Mouse (Mus musculus) testis, postnatal 10 days (tissue): ENCODE results near the gene Pitpnc1.

Experiments used
- DNase-seq: peaks from one replicate; pipeline ENCODE4 v3.0.0; 2021; ENCODE audit warnings: low spot score

Gene Pitpnc1

DNA sequence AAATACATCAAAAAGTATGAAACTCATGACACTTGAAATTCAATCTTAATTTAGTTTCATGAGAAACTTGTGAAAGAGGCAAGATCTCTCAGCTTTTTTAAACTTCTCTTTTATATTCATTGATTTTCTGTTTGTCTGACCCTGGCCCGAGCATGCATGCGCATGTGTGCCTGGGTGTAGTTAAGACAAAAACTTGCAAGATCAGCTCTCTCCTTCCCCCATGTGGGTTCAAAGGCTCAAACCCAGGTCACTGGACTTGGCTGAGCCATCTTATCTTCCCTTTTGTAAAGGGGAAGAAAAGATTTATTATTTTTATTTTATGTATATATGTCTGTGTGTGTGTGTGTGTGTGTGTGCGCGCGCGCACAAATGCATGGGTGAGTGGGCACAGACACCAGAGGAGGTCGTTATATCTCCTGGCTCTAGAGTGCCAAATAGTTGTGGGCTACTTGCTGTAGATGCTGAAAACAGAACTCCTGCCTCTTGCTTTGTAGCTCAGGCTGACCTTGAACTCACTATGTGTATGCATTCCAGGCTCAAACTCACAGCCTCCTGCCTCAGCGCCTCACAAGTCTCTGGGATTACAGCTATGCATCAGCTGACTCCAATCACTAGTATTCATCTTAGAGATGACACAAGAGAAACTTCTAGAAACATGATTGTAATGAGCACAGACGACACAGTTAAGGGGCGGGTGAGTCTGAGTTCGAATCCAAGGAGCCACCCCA, 64.7 kb downstream of the Pitpnc1 start:
- no peak for DNase-seq

GRCm38 (mm10) chr11:107403309-107403708, 67.2 kb downstream of the Pitpnc1 start:
- DNase-seq: no peak

GRCm38 (mm10) chr11:107401839-107402590, 68.5 kb downstream of the Pitpnc1 start:
- no peak for DNase-seq

- no peak for DNase-seq
Observed at GRCm38 (mm10) chr11:107400826-107401225, 69.7 kb downstream of the Pitpnc1 start.

GRCm38 (mm10) chr11:107400005-107400404, 70.5 kb downstream of the Pitpnc1 start:
- DNase-seq: no peak

DNA sequence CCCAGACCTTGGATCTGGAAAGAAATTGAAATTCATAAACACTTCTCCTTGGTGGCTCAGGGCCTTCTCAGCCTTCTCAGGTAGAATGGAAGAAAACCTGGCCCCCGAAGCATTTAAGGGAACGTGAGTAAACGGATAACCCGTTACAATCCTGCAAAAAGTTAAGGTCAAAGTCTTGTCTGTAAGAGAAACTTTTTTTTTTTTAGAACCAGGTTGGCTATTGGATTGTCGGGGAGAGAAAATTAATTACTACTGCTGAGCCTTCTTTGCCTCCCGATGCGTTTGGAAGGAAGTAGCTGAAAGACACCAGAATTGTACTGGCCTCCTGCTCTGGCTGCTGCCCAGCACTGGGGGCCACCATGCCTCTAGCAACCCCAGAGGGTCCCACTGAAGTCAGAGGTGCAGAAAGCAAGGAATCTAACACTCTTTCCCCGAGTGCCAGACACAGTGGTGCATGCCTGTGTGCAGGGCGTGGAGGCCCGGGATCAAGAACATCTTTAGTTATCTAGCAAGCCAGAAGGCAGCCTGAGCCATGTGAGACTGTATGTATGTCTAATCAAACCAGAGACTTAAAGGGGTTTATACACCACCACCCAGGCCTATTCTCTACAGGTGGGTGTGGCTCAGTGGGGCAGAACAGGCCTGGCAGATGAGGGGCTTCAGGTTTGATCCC, 73.0 kb downstream of the Pitpnc1 start:
- DNase-seq: no peak

DNA sequence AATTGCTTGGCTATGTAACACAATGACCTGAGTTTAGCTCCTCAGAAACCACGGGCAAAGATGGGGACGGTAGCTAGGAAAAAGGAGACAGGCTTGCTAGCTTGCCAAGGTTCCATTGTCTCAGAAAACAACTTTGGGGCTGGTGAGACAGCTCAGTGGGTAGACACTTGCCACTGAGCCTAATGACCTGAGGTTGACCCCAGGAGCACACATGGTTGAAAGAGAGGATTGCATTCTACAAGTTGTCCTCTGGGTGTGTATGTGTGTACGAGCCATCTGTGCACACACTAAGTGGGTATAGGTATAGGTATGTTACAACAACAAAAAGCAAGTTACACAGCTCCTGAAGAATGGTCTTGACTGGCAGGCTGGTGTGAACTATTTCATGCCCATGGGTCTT, 76.3 kb downstream of the Pitpnc1 start:
- DNase-seq: no peak

DNA sequence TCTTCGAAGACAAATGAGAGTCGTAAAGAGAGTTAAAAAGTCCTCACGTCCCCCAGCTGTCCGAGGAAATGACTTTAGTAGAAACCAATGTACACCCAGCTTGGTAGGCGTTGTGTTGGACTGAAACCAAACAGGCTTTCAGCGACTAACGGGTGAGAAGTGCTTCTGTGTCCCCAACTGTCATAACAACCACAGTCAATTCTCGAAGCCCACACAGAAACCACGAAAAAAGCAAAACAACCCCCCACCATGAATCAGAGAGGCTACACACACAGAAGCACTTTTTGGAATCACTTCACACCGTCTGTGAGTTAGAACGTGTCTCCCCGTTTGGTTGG, 76.7 kb downstream of the Pitpnc1 start:
- DNase-seq: no peak

DNA sequence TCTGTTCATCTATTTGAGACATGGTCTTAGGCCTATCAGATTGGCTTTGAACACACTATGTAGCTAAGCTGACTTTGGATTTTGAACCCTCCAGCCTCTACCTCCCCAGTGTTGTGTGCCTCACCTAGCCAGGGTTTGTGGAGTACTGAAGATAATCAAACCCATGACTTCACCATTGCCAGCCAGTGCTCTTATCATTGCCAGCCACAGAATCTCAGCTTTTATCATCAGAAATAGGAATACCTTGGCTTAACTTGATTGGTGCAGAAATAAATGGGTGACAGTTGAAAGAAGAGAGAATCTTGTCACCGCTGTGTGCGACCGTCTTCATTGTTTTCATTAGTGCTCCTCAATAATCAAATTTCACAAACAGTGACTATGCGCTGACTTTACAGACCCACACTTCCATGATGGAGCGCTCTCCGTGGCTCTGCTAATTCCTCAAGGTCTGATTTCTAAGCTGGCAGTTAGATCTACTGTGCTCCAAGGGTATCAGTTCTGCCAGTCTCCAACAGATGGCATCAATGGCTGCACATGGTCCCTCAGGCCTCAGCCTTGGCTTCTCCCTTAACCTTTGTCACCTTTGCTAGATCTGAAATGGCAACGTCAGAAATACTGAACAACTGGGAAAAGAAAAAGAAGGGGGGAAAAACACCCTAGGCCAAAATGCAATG, 77.2 kb downstream of the Pitpnc1 start:
- DNase-seq: no peak

GRCm38 (mm10) chr11:107390540-107390939, 80.0 kb downstream of the Pitpnc1 start:
- no peak for DNase-seq

GRCm38 (mm10) chr11:107390001-107390400, 80.5 kb downstream of the Pitpnc1 start:
- no peak for DNase-seq

DNA sequence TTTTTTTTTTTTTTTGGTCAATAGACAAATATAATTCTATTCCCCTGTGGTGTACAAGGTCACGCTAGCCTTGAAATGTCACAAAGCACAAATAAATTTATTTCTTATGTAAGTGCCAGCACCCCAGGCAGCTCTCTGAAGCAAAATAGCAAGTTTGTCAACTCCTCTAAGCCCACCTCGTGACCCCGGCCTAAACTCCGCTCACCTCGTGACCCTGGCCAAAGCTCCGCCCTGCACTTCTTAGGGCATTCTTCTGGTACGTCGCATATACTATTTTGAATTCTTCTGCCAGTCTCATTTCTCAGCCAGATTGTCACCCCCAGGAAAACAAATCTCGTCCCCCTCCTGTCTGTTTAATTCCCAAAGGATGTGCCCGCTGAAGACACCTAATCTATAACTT, 84.0 kb downstream of the Pitpnc1 start:
- no peak for DNase-seq

- DNase-seq: peak; percentile 71
Observed at GRCm38 (mm10) chr11:107385306-107385705, 85.2 kb downstream of the Pitpnc1 start.

DNA sequence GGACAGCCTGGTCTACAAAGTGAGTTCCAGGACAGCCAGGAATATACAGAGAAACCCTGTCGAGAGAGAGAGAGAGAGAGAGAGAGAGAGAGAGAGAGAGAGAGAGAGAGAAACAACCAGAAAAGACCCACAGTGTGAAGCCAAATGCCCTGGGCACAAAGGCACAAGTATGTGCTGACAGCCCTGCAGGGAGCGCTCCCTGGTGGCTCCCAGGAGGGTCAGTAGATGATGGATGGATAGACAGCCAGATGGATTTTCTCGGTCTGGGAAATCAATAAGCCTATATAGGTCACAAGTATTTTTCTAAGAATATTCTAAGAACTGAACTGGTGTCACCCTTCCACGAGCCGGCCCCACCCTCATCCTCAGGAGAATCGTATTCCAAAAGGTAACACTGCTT, 86.5 kb downstream of the Pitpnc1 start:
- DNase-seq: no peak

- DNase-seq: no peak
Observed at GRCm38 (mm10) chr11:107379965-107380364, 90.5 kb downstream of the Pitpnc1 start.

- DNase-seq: peak; percentile 56
Observed at GRCm38 (mm10) chr11:107379089-107379845, 91.2 kb downstream of the Pitpnc1 start.

DNA sequence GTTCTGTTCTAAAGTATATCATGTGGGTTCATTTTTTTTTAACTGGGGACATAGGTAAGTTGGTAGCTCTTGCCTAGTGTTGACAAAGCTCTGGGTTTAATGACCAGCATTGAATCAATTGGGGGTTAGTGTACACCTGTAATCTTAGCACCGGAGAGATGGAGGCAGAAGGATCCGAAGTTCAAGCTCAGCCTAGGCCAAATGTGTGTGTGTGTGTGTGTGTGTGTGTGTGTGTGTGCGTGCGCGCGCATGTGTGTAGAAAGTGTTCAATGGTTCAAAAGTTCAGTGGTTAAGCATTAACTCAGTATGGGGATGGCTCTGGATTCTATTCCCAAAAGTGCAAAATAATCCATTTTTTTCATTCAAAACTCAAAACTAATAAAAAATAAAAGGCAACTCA, 93.2 kb downstream of the Pitpnc1 start:
- no peak for DNase-seq

DNA sequence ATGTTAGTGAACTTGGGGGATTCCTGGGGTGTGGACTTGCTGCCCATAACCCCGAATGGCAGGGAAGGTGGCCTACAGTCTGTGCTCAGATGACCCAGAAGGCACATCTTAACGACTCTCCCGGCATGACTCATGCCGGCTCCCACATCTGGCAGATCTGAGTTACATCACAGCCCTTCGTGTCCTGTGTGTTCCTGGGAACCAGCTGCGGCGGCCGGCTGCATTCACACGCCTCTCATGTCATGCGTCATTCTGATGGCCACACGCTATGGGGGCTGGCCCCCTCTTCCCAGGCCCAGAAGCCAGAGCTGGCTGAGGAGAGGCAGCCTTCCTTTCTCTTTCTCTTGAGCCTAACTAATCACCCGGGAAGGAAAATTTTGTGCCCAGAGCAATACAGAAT, 94.2 kb downstream of the Pitpnc1 start:
- DNase-seq: peak; percentile 56

GRCm38 (mm10) chr11:107375816-107376215, 94.7 kb downstream of the Pitpnc1 start:
- DNase-seq: peak; percentile 67

DNA sequence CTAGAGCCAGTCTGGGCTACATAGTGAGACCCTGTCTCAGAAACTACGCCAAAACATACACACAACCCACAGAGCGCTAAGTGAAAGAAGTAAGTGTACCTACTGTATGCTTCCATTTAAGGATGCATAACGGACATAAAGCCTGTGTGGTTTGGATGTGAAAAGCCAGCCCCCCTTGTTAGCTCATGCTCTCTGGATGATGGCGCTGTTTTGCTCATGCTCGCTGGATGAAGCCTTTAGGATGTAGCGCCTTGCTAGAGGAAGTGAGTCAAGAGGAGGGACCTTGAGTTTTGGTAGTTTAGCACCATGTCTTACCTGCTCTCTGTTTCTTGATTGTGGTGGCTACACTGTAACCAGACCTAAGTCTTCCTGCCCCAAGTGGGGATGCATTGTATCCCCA, 96.9 kb downstream of the Pitpnc1 start:
- DNase-seq: no peak

- DNase-seq: no peak
Observed at GRCm38 (mm10) chr11:107373154-107373553, 97.3 kb downstream of the Pitpnc1 start.

- DNase-seq: no peak
Observed at GRCm38 (mm10) chr11:107372688-107373087, 97.8 kb downstream of the Pitpnc1 start.
